Mouse (Mus musculus) bone marrow, adult 2 months (tissue): ENCODE measurements around the gene Dapk3. TPM values are rescaled to one million over a fixed set of nuclear protein-coding genes. Genes with fewer than 3 reads are reported as not detected.
"Not testable (repeated sequence)": the region's sequence is repeated elsewhere in the genome, so short reads cannot be mapped to it uniquely, and the experiment has no call there.

ENCODE experiments used
- H3K27ac ChIP-seq: fragments of 200-500 bp; 2 replicates; pipeline ENCODE4 v1.5.1; 2012; ENCODE audit warnings: low read depth, mild to moderate bottlenecking, control low read depth, inconsistent platforms, low read length; ENCODE audit not compliant: control insufficient read depth, poor library complexity, insufficient read depth
- H3K4me1 ChIP-seq: fragments of 200-500 bp; 2 replicates; pipeline ENCODE4 v1.6.1; 2011; ENCODE audit warnings: low read length; ENCODE audit not compliant: control insufficient read depth, insufficient read depth
- H3K4me3 ChIP-seq: fragments of 200-500 bp; replicated peaks from 2 replicates; pipeline ENCODE3; 2011; ENCODE audit warnings: mild to moderate bottlenecking, low read depth, low read length, control low read depth; ENCODE audit not compliant: control insufficient read depth
- CTCF ChIP-seq: fragments of 200-500 bp; IDR thresholded peaks from 2 replicates; pipeline ENCODE4 v1.5.1; 2011; ENCODE audit warnings: low read length, control low read depth; ENCODE audit not compliant: control insufficient read depth, insufficient read depth
- POLR2A ChIP-seq: fragments of 200-500 bp; IDR thresholded peaks from 2 replicates; pipeline ENCODE4 v1.6.1; 2011; ENCODE audit warnings: low read depth, mild to moderate bottlenecking, control low read depth, low read length, borderline replicate concordance; ENCODE audit not compliant: control insufficient read depth
- WGBS: fragments of 180-500 bp; shearing (Covaris S2); methylation state at CpG from one replicate; pipeline ENCODE4 v1.1.7; 2018; 5-methylcytosine and 5-hydroxymethylcytosine counted together
- polyA plus RNA-seq: library from polyadenylated mRNA; stranded (reverse); fragments of >200 nt; gene quantifications from 2 replicates; pipeline ENCODE4 v1.2.4, GENCODE M21; 2011; ENCODE audit warnings: low replicate concordance; ENCODE audit not compliant: missing spikeins, insufficient read depth, insufficient read length

The Dapk3 gene
- polyA plus RNA-seq, 1 experiment = 23.2 TPM

DNA sequence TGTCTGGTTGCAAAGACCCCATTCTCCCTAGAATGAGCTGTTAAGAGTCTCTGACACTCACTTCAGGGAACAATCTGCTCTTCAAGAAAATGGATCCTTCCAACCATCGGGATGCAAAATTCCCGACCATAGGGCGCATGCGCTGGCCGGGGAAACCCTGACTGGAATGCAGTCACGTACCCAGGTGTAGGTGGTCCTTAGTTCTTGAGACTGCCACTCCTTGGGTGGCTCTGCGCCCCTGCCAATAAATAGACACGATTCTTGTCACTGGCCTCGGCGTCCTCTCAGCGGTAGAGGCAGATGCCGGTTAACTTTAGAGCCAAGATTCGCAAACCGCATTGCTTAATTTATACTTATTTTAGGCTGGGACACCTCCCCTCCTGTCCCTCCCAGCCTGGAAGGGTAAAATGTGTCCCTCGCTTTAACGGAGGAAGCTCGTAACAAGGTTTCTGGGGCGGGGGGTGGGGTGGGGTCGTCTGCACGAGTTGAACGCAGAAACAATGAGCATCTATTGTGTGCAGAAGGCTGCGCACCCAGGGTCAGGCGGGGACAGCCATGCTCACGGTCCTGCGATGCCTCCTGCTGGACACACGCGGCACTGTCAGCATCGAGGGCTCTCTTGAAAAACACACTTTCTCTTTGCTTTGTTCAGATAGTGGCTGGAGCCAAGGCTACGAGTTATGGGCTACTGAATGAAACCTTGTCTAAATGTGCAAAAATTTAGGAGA lies 8.0 kb upstream of the Dapk3 start:
- 14% methylated on average over 29 of the region's 29 CpGs for WGBS

DNA sequence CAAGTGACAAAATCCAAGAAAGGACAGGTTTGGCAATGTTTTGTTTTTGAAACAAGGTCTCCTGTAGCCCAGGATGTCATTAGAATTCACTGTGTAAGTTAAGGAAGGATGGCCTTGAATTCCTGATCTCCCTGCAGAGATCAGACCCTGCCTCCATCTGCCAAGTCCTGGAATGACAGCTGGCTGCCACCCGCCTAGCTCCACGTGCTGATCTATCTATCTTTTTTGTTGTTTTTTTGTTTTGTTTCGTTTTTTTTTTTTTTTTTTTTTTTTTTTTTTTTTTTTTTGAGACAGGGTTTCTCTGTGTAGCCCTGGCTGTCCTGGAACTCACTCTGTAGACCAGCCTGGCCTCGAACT lies 7.5 kb upstream of the Dapk3 start:
- Histone ChIP-seq H3K4me3 (peak overlapping the region; percentile 18), H3K27ac (peak overlapping the region; percentile 48; the same call in 1 of the 2 replicates)
- WGBS = 15% methylated on average over 3 of the region's 4 CpGs
- not testable (repeated sequence) for H3K4me1 ChIP-seq

More for the DNA sequence above, 8.0 kb upstream of the Dapk3 start:
- TF ChIP-seq POLR2A = no peak
- peak; percentile 100 for TF ChIP-seq CTCF
- H3K4me1 ChIP-seq = peaks cover 7% of the 10 kb centered on the region
- H3K27ac ChIP-seq = no peak overlapping the region
- H3K4me3 ChIP-seq = no peak overlapping the region

DNA sequence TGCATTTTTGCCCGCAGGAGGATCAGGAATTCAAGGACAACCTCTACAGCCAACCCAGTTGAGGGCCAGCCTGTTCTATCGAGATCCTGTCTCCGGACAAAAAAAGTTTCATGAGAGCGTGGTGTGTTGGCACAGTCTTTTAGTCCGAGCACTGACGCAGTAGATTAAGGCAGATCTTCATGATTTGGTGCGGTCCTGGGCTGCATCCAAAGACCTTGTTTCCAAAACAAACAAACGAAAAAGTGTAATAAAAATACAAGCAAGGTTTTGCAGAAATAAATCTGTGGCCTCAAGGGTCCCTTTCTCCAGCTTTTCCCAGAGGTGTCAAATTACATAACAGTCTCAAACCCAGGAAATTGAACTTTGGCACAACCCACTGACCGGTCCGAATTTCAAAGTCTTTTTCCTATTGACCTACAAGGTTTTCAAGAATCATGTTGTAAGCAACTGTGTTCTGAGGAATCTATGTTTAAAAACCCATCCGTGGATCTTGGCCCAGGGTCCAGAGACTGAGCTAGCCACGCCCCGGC lies 6.8 kb upstream of the Dapk3 start:
- 4% methylated on average over 13 of the region's 13 CpGs for WGBS
- Histone ChIP-seq H3K27ac (peak overlapping the region; percentile 35; the same call in 1 of the 2 replicates), H3K4me3 (peak overlapping the region; percentile 56), H3K4me1 (peaks cover 7% of the 10 kb centered on the region)
- TF ChIP-seq CTCF = no peak
- TF ChIP-seq POLR2A = no peak

DNA sequence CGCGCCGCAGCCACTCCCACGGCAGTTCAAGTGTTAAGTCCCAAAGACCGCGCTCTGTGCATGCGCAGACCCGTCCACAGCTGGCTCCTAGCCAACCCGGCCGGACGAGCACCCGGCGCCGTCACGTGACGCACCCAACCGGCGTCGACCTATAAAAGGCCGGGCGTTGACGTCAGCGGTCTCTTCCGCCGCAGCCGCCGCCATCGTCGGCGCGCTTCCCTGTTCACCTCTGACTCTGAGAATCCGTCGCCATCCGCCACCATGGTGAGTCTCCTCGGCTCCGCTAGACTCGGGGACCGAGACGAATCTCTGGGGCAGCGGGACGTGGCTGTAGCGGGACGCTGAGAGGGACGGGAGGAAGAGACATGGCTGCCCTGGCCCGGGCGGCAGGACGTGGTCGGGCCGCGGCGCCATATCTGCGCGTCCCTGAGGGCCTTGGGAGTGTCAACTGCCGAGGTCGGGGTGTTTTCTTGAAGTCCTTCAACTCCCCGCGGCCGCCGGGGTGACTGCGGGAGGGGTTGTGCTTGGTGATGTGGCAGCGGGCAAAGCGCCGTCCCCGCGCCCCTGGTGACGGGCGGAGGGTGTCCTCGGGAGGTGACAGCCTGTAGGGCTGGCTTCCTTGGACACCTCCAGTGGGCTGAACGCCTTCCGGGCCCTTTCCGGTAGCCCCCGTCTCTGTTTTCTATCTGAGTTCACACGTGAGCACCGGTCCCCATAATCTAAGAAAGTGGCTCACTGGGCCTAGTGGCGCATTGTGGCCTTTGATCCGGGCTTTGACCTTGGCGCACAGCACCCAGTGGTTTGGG lies 6.1 kb upstream of the Dapk3 start, which contains the start of gene Eef2:
Eef2 (plus strand) TSS at position 166 of the 806 bp plus-strand sequence.
- Histone ChIP-seq H3K4me3 (peak within 1 kb of the TSS; percentile 76), H3K4me1 (peaks cover 7% of the 10 kb centered on the region), H3K27ac (peak within 1 kb of the TSS; percentile 87)
- WGBS = under 1% methylated on average over 77 of the region's 77 CpGs
- TF ChIP-seq POLR2A = peak; percentile 99
- TF ChIP-seq CTCF = no peak

DNA sequence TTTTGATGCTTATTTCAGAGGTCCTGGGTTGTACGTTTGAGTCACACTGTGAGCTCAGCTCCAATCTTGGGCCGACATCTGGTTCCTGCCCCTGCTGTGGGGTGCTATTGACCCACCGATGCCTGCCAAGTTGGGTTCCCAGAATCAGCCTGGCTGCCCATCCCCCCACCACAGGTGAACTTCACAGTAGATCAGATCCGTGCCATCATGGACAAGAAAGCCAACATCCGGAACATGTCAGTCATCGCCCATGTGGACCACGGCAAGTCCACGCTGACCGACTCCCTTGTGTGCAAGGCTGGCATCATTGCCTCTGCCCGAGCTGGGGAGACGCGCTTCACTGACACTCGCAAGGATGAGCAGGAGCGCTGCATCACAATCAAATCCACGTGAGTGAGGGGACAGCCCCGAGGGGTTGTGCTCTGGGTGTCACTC lies 5.3 kb upstream of the Dapk3 start:
- Histone ChIP-seq H3K27ac (peak overlapping the region; percentile 87; the same call in 1 of the 2 replicates), H3K4me3 (peak overlapping the region; percentile 76), H3K4me1 (peaks cover 7% of the 10 kb centered on the region)
- WGBS = 12% methylated on average over 16 of the region's 16 CpGs
- TF ChIP-seq CTCF (no peak; the same call in 1 of the 2 replicates), POLR2A (no peak)

DNA sequence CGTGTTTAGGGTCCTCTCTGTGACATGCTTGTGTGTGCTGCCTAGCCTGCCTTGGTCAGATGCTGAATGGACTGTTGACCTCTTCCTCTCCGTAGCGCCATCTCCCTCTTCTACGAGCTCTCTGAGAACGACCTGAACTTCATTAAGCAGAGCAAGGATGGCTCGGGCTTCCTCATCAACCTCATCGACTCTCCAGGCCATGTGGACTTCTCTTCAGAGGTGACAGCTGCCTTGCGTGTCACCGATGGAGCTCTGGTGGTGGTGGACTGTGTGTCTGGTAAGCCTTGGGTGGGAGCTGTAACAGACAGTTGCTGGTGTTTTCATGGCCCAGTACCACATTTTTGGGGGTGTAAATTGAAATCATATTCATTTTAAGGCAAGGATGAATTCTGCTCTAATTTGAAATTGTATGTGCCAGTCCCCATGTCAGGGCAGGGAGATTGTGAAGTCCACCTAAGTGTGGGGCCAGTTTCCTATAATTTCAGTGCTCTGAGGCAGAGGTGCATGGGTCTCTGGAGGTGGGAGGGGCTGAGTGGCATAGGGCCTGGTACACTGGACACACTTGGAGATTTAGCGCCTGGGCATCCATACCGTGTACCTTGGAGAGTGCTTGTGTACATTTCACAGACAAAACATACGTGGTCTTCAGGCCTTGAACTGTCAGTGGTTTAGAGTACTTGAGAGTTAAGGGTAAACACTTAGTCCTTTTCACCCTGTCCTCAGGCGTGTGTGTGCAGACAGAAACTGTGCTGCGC lies 4.7 kb upstream of the Dapk3 start:
- Histone ChIP-seq H3K27ac (peak overlapping the region; percentile 87; the same call in 1 of the 2 replicates), H3K4me1 (peaks cover 6% of the 10 kb centered on the region; the same call in 1 of the 2 replicates), H3K4me3 (peak overlapping the region; percentile 76)
- no peak for TF ChIP-seq CTCF
- no peak for TF ChIP-seq POLR2A
- 59% methylated on average over 14 of the region's 14 CpGs for WGBS

DNA sequence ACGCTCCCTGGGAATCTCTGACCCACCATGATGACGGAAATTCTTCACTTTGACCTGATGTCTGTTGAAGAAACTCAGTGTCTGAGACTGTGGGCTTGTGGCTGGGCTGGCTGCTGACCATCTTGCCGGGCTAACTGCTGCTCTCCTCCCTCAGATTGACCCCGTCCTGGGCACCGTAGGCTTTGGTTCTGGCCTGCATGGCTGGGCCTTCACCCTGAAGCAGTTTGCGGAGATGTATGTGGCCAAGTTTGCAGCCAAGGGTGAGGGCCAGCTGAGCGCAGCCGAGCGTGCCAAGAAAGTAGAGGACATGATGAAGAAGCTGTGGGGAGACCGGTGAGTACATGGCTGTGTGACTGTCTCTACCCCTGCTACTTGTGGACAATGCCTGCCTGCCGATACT lies 3.9 kb upstream of the Dapk3 start:
- Histone ChIP-seq H3K4me1 (peaks cover 7% of the 10 kb centered on the region; the same call in 1 of the 2 replicates), H3K27ac (no peak overlapping the region), H3K4me3 (no peak overlapping the region)
- WGBS = 92% methylated on average over 11 of the region's 11 CpGs
- TF ChIP-seq POLR2A = no peak
- TF ChIP-seq CTCF = no peak
